Mouse (Mus musculus): ENCODE data around the gene Mettl15. TPM values are rescaled to one million over a fixed set of nuclear protein-coding genes. Genes with fewer than 3 reads are reported as not detected.

Gene Mettl15
- total and polyA plus RNA-seq, 2 experiments from 2014 or later, result 6.4 to 7.1 TPM

DNA sequence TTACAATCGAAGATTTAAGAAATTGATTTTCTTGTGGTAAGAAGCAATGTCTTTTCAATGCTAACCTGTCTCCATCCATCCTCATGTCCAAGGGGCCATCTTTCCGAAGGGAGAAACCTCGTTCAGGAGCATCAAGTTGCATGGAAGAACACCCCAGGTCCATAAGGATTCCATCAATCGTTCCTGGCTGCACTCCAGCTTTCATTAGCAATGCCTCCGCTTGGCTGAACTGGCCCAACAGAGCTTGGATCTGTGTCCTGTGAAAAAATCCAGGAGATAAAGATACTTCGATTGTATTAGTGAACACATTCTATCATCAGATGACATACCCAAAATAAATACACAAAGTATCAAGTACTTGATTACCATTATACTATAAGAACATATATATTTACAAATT lies 143.3 kb downstream of the Mettl15 start:
- Histone ChIP-seq H3K27ac (ENCODE audit: low read depth, low read length) (no peak overlapping the region), H3K9ac (no peak overlapping the region), H3K4me1 (ENCODE audit: insufficient read depth) (no peaks in the 10 kb centered on the region), H3K9me3 (ENCODE audit: low read length) (no peaks in the 10 kb centered on the region), H3K4me2 (ENCODE audit: low read depth) (no peak overlapping the region), H3K27me3 (ENCODE audit: insufficient read depth, low read length) (no peaks in the 10 kb centered on the region), H3K4me3 (ENCODE audit: low read depth, low read length) (no peak overlapping the region), H3K36me3 (ENCODE audit: insufficient read depth) (no peaks in the 10 kb centered on the region)
- TF ChIP-seq CTCF (IDR thresholded peaks at IDR 0.05; ENCODE audit: low read depth), result no peak
- no peak for DNase-seq
- 79% methylated on average over 6 of the region's 6 CpGs for WGBS
- no peak for ATAC-seq

- Histone ChIP-seq H3K9me3 (ENCODE audit: low read length) (no peaks in the 10 kb centered on the region), H3K4me2 (ENCODE audit: low read depth) (no peak overlapping the region)
These were observed 149.8 kb downstream of the Mettl15 start for GRCm38 (mm10) chr2:109130718-109131117.

DNA sequence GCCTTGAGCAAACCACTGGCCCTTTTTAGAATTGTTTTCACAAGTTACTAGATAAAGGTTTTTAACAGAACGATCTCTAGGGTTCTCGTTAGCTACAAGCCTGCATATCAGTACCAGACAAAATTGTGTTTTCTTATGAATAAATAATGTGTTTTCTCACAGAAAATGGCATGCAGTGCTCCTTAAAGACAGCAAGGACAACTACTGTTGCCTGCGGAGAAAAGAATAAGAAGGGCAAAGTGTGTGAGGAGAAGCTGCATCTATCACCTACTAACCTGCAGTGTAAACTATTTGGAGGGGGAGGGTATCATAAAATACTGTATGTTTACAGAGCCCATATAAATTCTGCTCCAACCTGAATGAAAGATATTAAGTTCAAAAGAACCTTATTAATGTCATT lies 150.6 kb downstream of the Mettl15 start:
- Histone ChIP-seq H3K36me3 (ENCODE audit: insufficient read depth) (no peaks in the 10 kb centered on the region), H3K4me3 (ENCODE audit: low read depth, low read length) (no peak overlapping the region), H3K27ac (ENCODE audit: low read depth, low read length) (no peak overlapping the region), H3K27me3 (ENCODE audit: insufficient read depth, low read length) (no peaks in the 10 kb centered on the region), H3K4me2 (ENCODE audit: low read depth) (no peak overlapping the region), H3K9ac (no peak overlapping the region), H3K9me3 (ENCODE audit: low read length) (no peaks in the 10 kb centered on the region), H3K4me1 (ENCODE audit: insufficient read depth) (no peaks in the 10 kb centered on the region)
- 48% methylated on average over 3 of the region's 3 CpGs for WGBS
- TF ChIP-seq CTCF (IDR thresholded peaks at IDR 0.05; ENCODE audit: low read depth), result no peak
- DNase-seq (no peak), ATAC-seq (no peak)

More at GRCm38 (mm10) chr2:109130718-109131117, 149.8 kb downstream of the Mettl15 start:
- H3K27ac ChIP-seq (ENCODE audit: low read depth, low read length), result no peak overlapping the region
- ATAC-seq (no peak), DNase-seq (no peak)
- TF ChIP-seq CTCF (IDR thresholded peaks at IDR 0.05; ENCODE audit: low read depth), result no peak
- no peaks in the 10 kb centered on the region for H3K27me3 ChIP-seq (ENCODE audit: insufficient read depth, low read length)
- H3K9ac ChIP-seq, result no peak overlapping the region
- H3K4me3 ChIP-seq (ENCODE audit: low read depth, low read length), result no peak overlapping the region
- 96% methylated on average over 3 of the region's 3 CpGs for WGBS
- no peaks in the 10 kb centered on the region for H3K4me1 ChIP-seq (ENCODE audit: insufficient read depth)
- H3K36me3 ChIP-seq (ENCODE audit: insufficient read depth), result no peaks in the 10 kb centered on the region

DNA sequence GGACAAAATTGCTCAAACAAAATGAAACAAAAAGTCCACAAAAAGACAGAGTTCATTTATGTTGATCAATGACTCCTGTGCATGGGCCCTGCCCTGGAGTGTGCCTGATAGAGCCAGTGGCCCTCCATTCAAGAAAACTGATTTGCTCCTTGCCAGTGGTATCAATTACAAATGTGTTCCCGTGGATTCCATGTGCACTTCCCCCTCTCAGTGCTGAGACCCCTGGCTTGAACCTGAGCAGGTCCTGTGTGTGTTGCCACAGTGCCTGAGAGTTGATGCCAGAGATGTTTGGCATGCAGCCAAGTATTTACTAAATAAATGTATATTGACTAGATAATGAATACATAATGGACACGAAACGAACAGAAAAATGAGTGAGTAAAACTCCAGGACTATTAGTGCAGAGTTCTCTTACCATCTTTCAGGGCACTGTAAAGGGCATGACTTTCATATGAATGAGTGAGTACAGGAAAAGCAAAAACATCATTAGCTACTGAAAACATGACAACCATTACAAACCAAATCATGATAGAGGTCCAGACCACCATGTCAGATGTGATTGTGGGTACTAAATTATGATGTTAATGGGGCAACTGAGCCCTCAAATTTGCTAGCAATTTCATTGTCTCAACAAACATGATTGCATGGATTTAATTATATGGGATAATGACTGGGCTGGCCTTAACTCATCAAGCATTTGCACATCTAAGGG lies 174.6 kb downstream of the Mettl15 start:
- no peak for TF ChIP-seq CTCF (IDR thresholded peaks at IDR 0.05; ENCODE audit: low read depth)
- no peak overlapping the region for H3K9ac ChIP-seq
- no peaks in the 10 kb centered on the region for H3K36me3 ChIP-seq (ENCODE audit: insufficient read depth)
- H3K4me1 ChIP-seq (ENCODE audit: insufficient read depth), result no peaks in the 10 kb centered on the region
- no peak for DNase-seq
- H3K27ac ChIP-seq (ENCODE audit: low read depth, low read length), result no peak overlapping the region
- WGBS, result 29% methylated on average over 3 of the region's 3 CpGs
- ATAC-seq, result no peak
- H3K27me3 ChIP-seq (ENCODE audit: insufficient read depth, low read length), result no peaks in the 10 kb centered on the region
- H3K4me2 ChIP-seq (ENCODE audit: low read depth), result no peak overlapping the region
- no peaks in the 10 kb centered on the region for H3K9me3 ChIP-seq (ENCODE audit: low read length)
- H3K4me3 ChIP-seq (ENCODE audit: low read depth, low read length), result no peak overlapping the region

GRCm38 (mm10) chr2:109049686-109050085 lies 230.9 kb downstream of the Mettl15 start:
- H3K4me3 ChIP-seq (ENCODE audit: low read depth, low read length), result no peak overlapping the region
- 77% methylated on average over 2 of the region's 2 CpGs for WGBS
- no peaks in the 10 kb centered on the region for H3K4me1 ChIP-seq (ENCODE audit: insufficient read depth)
- no peaks in the 10 kb centered on the region for H3K27me3 ChIP-seq (ENCODE audit: insufficient read depth, low read length)
- DNase-seq (no peak), ATAC-seq (no peak)
- no peak for TF ChIP-seq CTCF (IDR thresholded peaks at IDR 0.05; ENCODE audit: low read depth)
- H3K36me3 ChIP-seq (ENCODE audit: insufficient read depth), result no peaks in the 10 kb centered on the region
- H3K9ac ChIP-seq, result no peak overlapping the region
- H3K27ac ChIP-seq (ENCODE audit: low read depth, low read length), result no peak overlapping the region
- no peak overlapping the region for H3K4me2 ChIP-seq (ENCODE audit: low read depth)
- H3K9me3 ChIP-seq (ENCODE audit: low read length), result no peaks in the 10 kb centered on the region

Small RNA genes within 50 kb of the gene (microRNA-seq; reads per million reads assigned to microRNA genes)
- gene Gm24115, result 0 reads per million in 2 experiments

Other genes with a start within 250 kb of the Mettl15 start
- 4.6 and 4.8 TPM in 2 replicates for gene Kif18a, start within 50 bp of the Mettl15 start, total RNA-seq (2014; rRNA removed)
- gene Kif18a, start within 50 bp of the Mettl15 start, polyA plus RNA-seq (2015; fragmentation: Nextera tagmentation; extraction: Ambion mirVana), result 2.6 and 3.0 TPM in 2 replicates